Mouse (Mus musculus): ENCODE results near the gene Hoxb1. TPM values are rescaled to one million over a fixed set of nuclear protein-coding genes. Genes with fewer than 3 reads are reported as not detected.
A peak's percentile ranks its signal among the peaks of the same experiment; 100 is the strongest.

Hoxb1 gene
- polyA plus RNA-seq, 1 experiment from 2014 or later = not detected

DNA sequence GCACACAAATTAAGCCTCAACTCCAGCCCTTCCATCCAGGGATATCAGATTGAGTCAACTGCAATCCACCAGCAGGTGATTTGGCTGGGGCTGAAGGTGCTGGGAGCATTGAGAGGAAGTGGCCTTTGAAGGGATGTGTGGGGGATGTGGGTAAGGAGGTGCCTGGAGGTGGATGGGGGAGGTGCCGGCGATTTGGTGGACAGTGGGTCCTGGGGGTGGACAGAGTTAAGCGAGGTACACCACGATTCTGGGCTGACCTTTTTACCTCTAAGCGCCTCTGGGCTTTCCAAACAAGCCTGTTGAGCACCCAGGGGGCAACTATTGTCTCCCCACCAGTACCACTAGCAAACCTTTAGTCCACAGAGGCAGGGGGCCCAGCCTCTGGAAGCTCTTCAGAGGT, 3.1 kb downstream of the Hoxb1 start:
- Histone ChIP-seq H3K9me3 (replicated peaks; ENCODE audit: control insufficient read depth, low read length, poor library complexity, severe bottlenecking) (no peaks in the 10 kb centered on the region), H3K4me1 (ENCODE audit: control insufficient read depth, insufficient read depth, low read length) (no peaks in the 10 kb centered on the region), H3K4me3 (ENCODE audit: low read depth, low read length) (no peak overlapping the region), H3K9ac (ENCODE audit: low read depth, low read length) (no peak overlapping the region), H3K4me2 (ENCODE audit: low read length) (no peak overlapping the region), H3K27me3 (ENCODE audit: control insufficient read depth, insufficient read depth, low read depth, low read length) (peaks cover 92% of the 10 kb centered on the region), H3K27ac (ENCODE audit: low read length) (no peak overlapping the region), H3K36me3 (ENCODE audit: control insufficient read depth, insufficient read depth, low read length) (no peaks in the 10 kb centered on the region)
- ATAC-seq = no peak
- 2% methylated on average over 5 of the region's 5 CpGs for WGBS

DNA sequence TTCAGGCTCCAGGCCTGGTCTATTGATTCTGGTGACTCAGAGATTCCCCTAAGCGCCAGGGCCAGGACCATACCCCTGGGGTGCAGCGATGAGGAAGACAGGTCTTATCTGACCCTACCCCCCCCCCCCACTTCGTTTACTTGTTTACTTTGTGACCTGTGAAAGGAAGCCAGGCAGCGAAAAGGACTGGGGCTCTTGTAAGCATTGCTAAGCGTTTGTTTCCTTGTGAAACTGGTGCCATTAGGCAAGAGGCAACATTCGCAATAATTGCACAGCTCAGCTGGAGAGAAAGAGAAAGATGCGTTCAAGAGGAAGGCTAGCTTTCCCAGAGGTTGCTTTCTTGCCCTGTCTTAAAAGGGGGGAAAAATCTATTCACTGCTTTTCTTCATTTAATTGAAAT, 3.6 kb downstream of the Hoxb1 start:
- H3K4me3 ChIP-seq (ENCODE audit: low read depth, low read length) = no peak overlapping the region
- H3K27ac ChIP-seq (ENCODE audit: low read length) = no peak overlapping the region
- H3K9ac ChIP-seq (ENCODE audit: low read depth, low read length) = no peak overlapping the region
- WGBS = 8% methylated on average over 7 of the region's 7 CpGs
- no peaks in the 10 kb centered on the region for H3K9me3 ChIP-seq (replicated peaks; ENCODE audit: control insufficient read depth, low read length, poor library complexity, severe bottlenecking)
- peaks cover 90% of the 10 kb centered on the region for H3K27me3 ChIP-seq (ENCODE audit: control insufficient read depth, insufficient read depth, low read depth, low read length)
- no peaks in the 10 kb centered on the region for H3K4me1 ChIP-seq (ENCODE audit: control insufficient read depth, insufficient read depth, low read length)
- no peak overlapping the region for H3K4me2 ChIP-seq (ENCODE audit: low read length)
- H3K36me3 ChIP-seq (ENCODE audit: control insufficient read depth, insufficient read depth, low read length) = no peaks in the 10 kb centered on the region
- ATAC-seq = no peak

DNA sequence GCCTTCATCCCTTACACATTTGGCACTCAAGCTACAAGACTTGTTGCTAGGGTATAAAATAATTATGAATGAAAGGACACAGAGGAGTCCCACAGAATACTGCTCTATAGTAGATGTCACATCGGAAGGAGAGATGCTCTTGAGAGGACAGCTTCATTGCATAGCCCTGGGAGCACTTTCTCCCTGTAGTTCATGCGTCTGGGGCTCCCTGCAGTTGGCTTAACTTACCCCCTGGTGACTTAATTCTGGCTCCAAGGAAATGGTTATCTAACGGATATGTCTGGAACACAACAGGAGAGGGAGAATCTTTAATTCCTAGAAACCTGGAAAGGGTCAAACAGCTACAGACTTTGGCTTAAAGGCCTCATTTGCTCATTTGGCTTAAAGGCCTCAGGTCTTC, 6.2 kb downstream of the Hoxb1 start:
- Histone ChIP-seq H3K4me1 (ENCODE audit: control insufficient read depth, insufficient read depth, low read length) (no peaks in the 10 kb centered on the region), H3K27ac (ENCODE audit: low read length) (no peak overlapping the region), H3K9me3 (replicated peaks; ENCODE audit: control insufficient read depth, low read length, poor library complexity, severe bottlenecking) (no peaks in the 10 kb centered on the region), H3K4me3 (ENCODE audit: low read depth, low read length) (no peak overlapping the region), H3K9ac (ENCODE audit: low read depth, low read length) (no peak overlapping the region), H3K36me3 (ENCODE audit: control insufficient read depth, insufficient read depth, low read length) (no peaks in the 10 kb centered on the region), H3K4me2 (ENCODE audit: low read length) (no peak overlapping the region), H3K27me3 (ENCODE audit: control insufficient read depth, insufficient read depth, low read depth, low read length) (peaks cover 89% of the 10 kb centered on the region)
- no peak for ATAC-seq
- 3% methylated on average over 3 of the region's 3 CpGs for WGBS

GRCm38 (mm10) chr11:96372519-96372918, 7.0 kb downstream of the Hoxb1 start:
- no peak overlapping the region for H3K9ac ChIP-seq (ENCODE audit: low read depth, low read length)
- H3K4me2 ChIP-seq (ENCODE audit: low read length) = no peak overlapping the region
- no peaks in the 10 kb centered on the region for H3K4me1 ChIP-seq (ENCODE audit: control insufficient read depth, insufficient read depth, low read length)
- H3K9me3 ChIP-seq (replicated peaks; ENCODE audit: control insufficient read depth, low read length, poor library complexity, severe bottlenecking) = no peaks in the 10 kb centered on the region
- no peak overlapping the region for H3K4me3 ChIP-seq (ENCODE audit: low read depth, low read length)
- WGBS = 9% methylated on average over 3 of the region's 3 CpGs
- H3K36me3 ChIP-seq (ENCODE audit: control insufficient read depth, insufficient read depth, low read length) = no peaks in the 10 kb centered on the region
- ATAC-seq = no peak
- no peak overlapping the region for H3K27ac ChIP-seq (ENCODE audit: low read length)
- peaks cover 87% of the 10 kb centered on the region for H3K27me3 ChIP-seq (ENCODE audit: control insufficient read depth, insufficient read depth, low read depth, low read length)

DNA sequence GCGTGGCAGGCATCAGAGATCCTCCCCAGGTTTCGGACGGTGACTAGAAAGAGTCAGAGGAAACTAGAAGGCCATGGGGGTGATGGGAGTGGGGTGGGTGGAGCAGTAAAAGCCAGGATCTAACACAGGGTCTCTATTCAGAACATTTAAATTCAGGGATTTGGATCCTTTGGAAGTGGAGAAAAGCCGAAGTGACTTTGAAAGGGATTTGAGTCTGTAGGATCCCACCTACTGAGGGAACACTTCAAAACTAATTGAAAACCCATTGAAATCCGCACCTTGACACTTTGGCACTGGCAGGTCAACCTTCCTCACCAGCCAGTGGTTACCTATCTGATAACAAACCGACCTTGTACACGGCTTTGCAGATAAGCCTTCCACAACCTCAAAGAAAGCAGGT, 9.3 kb downstream of the Hoxb1 start:
- H3K4me1 ChIP-seq (ENCODE audit: control insufficient read depth, insufficient read depth, low read length) = no peaks in the 10 kb centered on the region
- no peaks in the 10 kb centered on the region for H3K36me3 ChIP-seq (ENCODE audit: control insufficient read depth, insufficient read depth, low read length)
- no peak overlapping the region for H3K27ac ChIP-seq (ENCODE audit: low read length)
- no peak overlapping the region for H3K4me3 ChIP-seq (ENCODE audit: low read depth, low read length)
- no peak overlapping the region for H3K4me2 ChIP-seq (ENCODE audit: low read length)
- no peaks in the 10 kb centered on the region for H3K9me3 ChIP-seq (replicated peaks; ENCODE audit: control insufficient read depth, low read length, poor library complexity, severe bottlenecking)
- peaks cover 68% of the 10 kb centered on the region for H3K27me3 ChIP-seq (ENCODE audit: control insufficient read depth, insufficient read depth, low read depth, low read length)
- no peak for ATAC-seq
- WGBS = 2% methylated on average over 7 of the region's 7 CpGs
- H3K9ac ChIP-seq (ENCODE audit: low read depth, low read length) = no peak overlapping the region

DNA sequence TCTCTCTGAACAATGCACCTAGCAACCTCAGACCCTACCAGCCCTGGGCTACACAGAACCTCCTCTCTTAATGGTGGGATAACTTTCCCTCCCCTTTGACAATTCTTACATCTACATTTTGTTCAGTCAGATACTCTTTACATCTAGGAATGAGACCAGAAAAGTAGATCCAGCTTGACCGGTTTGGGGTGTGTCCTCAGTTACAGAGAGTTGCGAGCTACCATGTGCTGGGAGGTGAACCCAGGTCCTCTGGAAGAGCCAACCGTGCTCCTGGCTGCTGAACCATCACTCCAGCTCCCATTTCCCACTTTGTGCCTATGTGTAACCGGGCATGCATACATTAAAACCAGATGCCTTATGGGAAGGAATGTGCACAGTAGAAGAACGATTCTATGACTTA, 17.8 kb downstream of the Hoxb1 start:
- Histone ChIP-seq H3K9ac (ENCODE audit: low read depth, low read length) (no peak overlapping the region), H3K27ac (ENCODE audit: low read length) (no peak overlapping the region), H3K36me3 (ENCODE audit: control insufficient read depth, insufficient read depth, low read length) (no peaks in the 10 kb centered on the region), H3K4me1 (ENCODE audit: control insufficient read depth, insufficient read depth, low read length) (no peaks in the 10 kb centered on the region), H3K4me2 (ENCODE audit: low read length) (no peak overlapping the region), H3K4me3 (ENCODE audit: low read depth, low read length) (no peak overlapping the region), H3K27me3 (ENCODE audit: control insufficient read depth, insufficient read depth, low read depth, low read length) (peaks cover 9% of the 10 kb centered on the region; the same call in 1 of the 2 replicates), H3K9me3 (replicated peaks; ENCODE audit: control insufficient read depth, low read length, poor library complexity, severe bottlenecking) (no peaks in the 10 kb centered on the region)
- no peak for ATAC-seq
- whole genome bisulfite sequencing = 84% methylated on average over 5 of the region's 5 CpGs

DNA sequence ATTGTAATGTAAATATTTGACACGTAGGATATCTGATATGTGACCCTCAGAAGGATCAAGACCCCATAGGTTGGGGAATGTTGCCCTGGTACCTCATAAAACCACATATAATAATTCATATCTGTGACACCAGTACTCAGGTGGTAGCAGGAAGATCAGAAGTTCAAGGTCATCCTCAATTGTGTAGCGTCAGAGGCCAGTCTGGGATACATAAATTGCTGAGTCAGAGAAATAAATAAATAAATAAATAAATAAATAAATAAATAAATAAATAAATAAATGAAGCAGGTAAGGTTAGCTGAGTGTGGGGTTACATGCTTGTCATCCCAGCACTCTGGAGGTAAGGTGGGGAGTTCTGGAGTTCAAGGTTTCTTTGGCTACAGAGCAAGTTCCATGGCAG, 22.1 kb downstream of the Hoxb1 start:
- H3K4me2 ChIP-seq (ENCODE audit: low read length) = no peak overlapping the region
- H3K4me1 ChIP-seq (ENCODE audit: control insufficient read depth, insufficient read depth, low read length) = no peaks in the 10 kb centered on the region
- WGBS = 86% methylated on average over 2 of the region's 2 CpGs
- no peaks in the 10 kb centered on the region for H3K36me3 ChIP-seq (ENCODE audit: control insufficient read depth, insufficient read depth, low read length)
- H3K9me3 ChIP-seq (replicated peaks; ENCODE audit: control insufficient read depth, low read length, poor library complexity, severe bottlenecking) = no peaks in the 10 kb centered on the region
- no peak overlapping the region for H3K9ac ChIP-seq (ENCODE audit: low read depth, low read length)
- no peaks in the 10 kb centered on the region for H3K27me3 ChIP-seq (ENCODE audit: control insufficient read depth, insufficient read depth, low read depth, low read length)
- no peak for ATAC-seq
- H3K27ac ChIP-seq (ENCODE audit: low read length) = no peak overlapping the region
- H3K4me3 ChIP-seq (ENCODE audit: low read depth, low read length) = no peak overlapping the region

- Histone ChIP-seq H3K4me1 (ENCODE audit: control insufficient read depth, insufficient read depth, low read length) (peaks cover 6% of the 10 kb centered on the region; the same call in 1 of the 2 replicates), H3K4me2 (ENCODE audit: low read length) (no peak overlapping the region), H3K9ac (ENCODE audit: low read depth, low read length) (0 out of 2 replicates have a peak overlapping the region, but pooled peaks have one; percentile 25), H3K9me3 (replicated peaks; ENCODE audit: control insufficient read depth, low read length, poor library complexity, severe bottlenecking) (no peaks in the 10 kb centered on the region), H3K27ac (ENCODE audit: low read length) (no peak overlapping the region), H3K36me3 (ENCODE audit: control insufficient read depth, insufficient read depth, low read length) (no peaks in the 10 kb centered on the region), H3K4me3 (ENCODE audit: low read depth, low read length) (no peak overlapping the region), H3K27me3 (ENCODE audit: control insufficient read depth, insufficient read depth, low read depth, low read length) (no peaks in the 10 kb centered on the region)
- ATAC-seq = no peak
- WGBS = 12% methylated on average over 15 of the region's 15 CpGs
Observed at GRCm38 (mm10) chr11:96396772-96397626, 31.4 kb downstream of the Hoxb1 start.

DNA sequence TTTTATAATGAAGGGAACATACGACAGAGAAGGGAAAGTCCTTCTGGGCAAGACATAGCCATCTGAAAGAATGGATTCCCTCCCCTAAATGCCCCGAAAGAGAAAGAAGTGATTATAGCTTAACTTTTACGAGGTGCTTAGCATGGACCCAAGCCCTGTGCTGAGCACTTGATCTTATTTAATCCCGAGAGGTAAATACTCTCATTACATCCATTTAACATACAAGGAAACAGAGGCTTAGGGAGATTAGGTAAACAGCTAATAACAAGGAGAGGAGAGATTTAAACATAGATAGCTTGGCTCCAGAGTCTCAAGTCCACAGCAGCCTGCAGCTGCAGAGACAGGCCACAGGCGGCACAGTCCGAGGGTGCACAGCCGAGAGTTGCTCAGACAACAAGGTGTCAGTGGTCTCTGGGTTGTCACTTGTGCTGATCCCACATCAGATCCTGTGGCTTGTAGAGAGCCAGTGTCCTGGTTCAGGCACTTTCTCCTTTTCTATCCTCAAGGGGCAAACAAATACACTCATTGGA, 32.3 kb downstream of the Hoxb1 start:
- Histone ChIP-seq H3K27me3 (ENCODE audit: control insufficient read depth, insufficient read depth, low read depth, low read length) (no peaks in the 10 kb centered on the region), H3K27ac (ENCODE audit: low read length) (no peak overlapping the region), H3K4me3 (ENCODE audit: low read depth, low read length) (no peak overlapping the region), H3K4me1 (ENCODE audit: control insufficient read depth, insufficient read depth, low read length) (peaks cover 6% of the 10 kb centered on the region; the same call in 1 of the 2 replicates), H3K36me3 (ENCODE audit: control insufficient read depth, insufficient read depth, low read length) (no peaks in the 10 kb centered on the region), H3K9me3 (replicated peaks; ENCODE audit: control insufficient read depth, low read length, poor library complexity, severe bottlenecking) (no peaks in the 10 kb centered on the region), H3K9ac (ENCODE audit: low read depth, low read length) (no peak overlapping the region), H3K4me2 (ENCODE audit: low read length) (no peak overlapping the region)
- WGBS = 29% methylated on average over 7 of the region's 7 CpGs
- ATAC-seq = no peak
